Mouse (Mus musculus): ENCODE measurements around the gene Anks1b.

Gene Anks1b

GRCm38 (mm10) chr10:90729527-90729926, 856.2 kb downstream of the Anks1b start:
- CTCF ChIA-PET = interaction anchor here (0.6 to 1.4 kb wide), 2 partner anchors 45 to 302 kb away, joined by 3 to 21 read pairs; no protein-coding TSS in a partner anchor

DNA sequence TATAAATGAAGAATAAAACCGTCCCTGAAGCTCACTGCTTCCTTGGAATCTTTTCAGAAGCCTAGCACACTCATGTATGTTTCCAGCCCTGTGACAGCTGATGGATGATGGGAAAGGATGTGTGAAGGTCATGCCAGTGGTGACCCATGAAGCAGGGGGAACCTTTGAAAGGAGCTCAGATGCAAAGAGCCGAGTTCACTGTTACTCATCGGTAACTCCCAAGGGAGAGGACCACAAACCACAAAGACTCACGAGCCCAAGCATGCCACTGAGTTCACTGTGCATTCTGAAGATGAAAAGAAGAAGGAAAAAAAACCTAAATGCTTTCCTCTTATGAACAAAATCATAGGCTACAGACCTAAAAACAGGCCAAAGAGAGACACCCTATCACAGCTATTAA, 859.5 kb downstream of the Anks1b start:
- CTCF ChIA-PET = interaction anchor here (0.6 kb wide), 1 partner anchor 450 kb away, joined by 3 read pairs; no protein-coding TSS in a partner anchor

DNA sequence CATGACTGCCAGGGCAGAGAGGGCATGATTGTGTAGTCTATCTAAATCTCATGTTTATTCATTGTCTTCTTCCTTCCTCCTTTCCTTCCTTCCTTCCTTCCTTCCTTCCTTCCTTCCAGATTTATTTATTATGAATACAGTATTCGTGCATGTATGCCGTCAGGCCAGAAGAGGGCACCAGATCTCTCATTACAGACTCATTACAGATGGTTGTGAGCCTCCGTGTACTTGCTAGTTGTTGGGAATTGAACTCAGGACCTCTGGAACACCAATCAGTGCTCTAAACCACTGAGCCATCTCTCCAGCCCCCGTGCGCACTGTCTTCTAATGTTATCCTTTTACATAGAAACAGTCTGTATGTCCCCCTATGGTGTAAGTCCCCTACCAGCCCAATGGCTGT, 860.3 kb downstream of the Anks1b start:
- CTCF ChIA-PET = interaction anchor here (1.3 kb wide), 1 partner anchor 299 kb away, joined by 5 read pairs; no protein-coding TSS in a partner anchor

DNA sequence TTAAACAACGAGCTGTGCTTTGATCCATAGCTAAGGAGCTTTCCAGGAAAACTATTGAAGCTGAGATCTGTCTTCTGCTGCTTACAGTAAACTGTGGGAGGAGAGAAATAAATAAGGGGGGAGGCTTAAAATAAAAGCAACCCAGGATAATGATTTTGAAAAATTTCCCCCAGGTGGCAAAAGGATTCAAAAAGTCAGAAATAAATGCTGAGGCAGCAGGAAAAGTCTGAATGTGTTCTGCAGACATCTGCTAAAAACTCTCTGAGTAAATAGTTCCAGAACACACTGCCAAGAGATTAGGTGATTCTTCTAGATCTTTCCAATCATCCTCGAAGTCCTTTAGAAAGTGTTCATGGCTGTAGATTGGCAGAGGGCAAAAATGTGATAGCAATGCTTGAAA, 865.2 kb downstream of the Anks1b start:
- CTCF ChIA-PET = no interaction called here

DNA sequence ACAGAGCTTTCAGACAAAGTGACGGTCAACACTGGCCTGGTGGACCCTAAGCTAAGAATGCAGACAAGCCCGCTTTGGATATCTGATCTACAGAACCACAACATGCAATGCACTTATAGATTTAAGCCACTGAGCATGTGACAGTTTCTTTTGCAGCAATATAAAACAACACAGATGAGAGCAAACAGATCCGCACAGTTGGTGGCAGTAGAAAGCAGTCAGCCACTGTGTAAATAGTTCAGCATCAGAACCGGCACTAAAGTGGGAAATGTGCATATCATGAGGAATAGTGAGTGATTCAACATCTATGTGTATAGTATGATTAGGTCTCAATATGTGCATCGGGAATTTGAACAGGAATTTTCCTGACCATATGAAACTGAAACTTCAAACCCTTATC, 867.6 kb downstream of the Anks1b start:
- CTCF ChIA-PET = interaction anchor here (0.6 kb wide), 1 partner anchor 330 kb away, joined by 15 read pairs; no protein-coding TSS in a partner anchor

- CTCF ChIA-PET = no interaction called here
Measured at GRCm38 (mm10) chr10:90751889-90752288, 878.6 kb downstream of the Anks1b start.

GRCm38 (mm10) chr10:90753106-90753505, 879.8 kb downstream of the Anks1b start:
- CTCF ChIA-PET = no interaction called here

GRCm38 (mm10) chr10:90757773-90758172, 884.5 kb downstream of the Anks1b start:
- CTCF ChIA-PET = no interaction called here

- CTCF ChIA-PET = no interaction called here
Measured at GRCm38 (mm10) chr10:90759929-90760328, 886.6 kb downstream of the Anks1b start.

- CTCF ChIA-PET = no interaction called here
Measured at GRCm38 (mm10) chr10:90766261-90766660, 893.0 kb downstream of the Anks1b start.

- CTCF ChIA-PET = no interaction called here
Measured at GRCm38 (mm10) chr10:90770403-90770955, 897.2 kb downstream of the Anks1b start.

DNA sequence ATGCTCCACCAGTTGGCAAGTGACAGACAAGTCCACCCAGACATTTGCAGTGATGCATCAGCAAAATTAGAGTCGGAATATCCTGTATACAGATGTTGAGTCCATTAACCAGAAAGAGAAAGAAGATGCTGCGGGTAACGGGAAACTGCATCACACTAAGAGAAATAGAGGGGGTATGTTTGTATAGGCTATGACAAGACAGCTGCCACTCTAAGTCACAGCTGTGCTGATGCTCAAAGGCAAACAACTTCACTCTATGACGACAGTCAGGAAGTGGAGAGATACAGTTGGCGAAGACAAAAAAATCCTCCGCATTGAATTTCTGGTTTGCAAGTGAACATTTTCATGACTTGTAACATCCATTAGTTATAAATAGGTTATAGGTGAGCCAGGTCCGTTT, 897.7 kb downstream of the Anks1b start:
- CTCF ChIA-PET = no interaction called here

DNA sequence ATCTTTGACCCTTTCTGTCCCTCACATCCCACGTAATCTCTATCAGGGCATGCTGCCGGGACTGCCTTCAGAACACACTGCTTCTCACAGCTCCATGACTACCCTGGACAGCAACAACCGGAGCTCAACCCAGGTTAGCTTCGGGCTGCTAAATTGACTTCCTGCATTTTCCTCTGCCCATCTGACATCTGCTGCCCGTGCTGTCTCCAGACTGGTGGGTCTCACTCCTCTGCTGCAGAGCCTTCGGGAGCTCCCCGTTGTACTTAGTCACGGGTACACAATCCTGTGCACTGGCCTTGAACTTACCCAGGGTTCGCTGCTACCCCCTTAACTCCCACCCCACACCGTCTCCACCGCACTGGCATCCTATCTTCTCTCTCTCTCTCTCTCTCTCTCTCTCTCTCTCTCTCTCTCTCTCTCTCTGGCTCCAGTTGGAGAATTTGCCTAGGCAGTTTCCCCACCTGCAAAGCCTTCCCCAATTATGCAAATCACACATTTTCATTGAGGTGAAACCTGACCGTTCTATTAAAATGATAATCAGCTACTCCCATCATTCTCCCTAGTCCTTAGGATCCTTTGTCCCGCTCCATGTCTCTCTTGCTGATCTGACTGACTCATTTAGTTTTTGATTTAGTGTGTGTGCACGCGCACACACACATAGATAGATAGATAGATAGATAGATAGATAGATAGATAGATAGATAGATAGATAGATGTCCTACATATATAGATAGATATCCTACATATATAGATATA, 898.3 kb downstream of the Anks1b start:
- CTCF ChIA-PET = no interaction called here

- CTCF ChIA-PET = no interaction called here
Measured at GRCm38 (mm10) chr10:90779561-90780400, 906.5 kb downstream of the Anks1b start.

DNA sequence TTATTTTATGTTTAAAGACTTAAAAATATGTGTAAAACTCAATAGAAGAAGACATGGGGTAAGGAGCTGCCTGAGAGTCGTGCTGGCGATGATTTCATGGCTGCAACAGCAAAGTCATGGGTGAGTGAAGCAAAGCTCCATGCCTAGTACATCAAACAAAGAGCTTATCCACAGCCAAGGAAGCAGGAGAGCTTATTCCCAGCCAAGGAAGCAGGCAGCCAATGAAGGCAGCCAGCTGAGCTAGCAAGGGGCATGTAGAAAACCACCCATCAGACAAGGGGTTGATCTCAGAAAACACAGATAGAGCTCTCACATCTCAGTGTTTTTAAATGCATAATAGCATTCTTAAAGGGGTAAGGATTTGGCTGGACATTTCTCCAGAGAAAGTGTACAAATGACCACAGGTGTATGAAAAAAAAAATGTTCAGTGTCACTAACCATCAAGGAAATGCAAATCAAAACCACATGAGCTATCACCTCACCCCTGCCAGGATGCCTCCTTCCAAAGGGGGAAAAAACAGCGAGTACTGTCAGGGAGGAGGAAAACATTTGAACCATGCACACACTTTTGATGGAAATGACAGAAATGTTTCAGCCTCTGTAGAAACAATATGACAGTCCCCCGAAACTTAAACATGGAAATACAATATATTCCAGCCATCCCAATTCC, 911.8 kb downstream of the Anks1b start:
- CTCF ChIA-PET = no interaction called here

- CTCF ChIA-PET = no interaction called here
Measured at GRCm38 (mm10) chr10:90785680-90786079, 912.4 kb downstream of the Anks1b start.

DNA sequence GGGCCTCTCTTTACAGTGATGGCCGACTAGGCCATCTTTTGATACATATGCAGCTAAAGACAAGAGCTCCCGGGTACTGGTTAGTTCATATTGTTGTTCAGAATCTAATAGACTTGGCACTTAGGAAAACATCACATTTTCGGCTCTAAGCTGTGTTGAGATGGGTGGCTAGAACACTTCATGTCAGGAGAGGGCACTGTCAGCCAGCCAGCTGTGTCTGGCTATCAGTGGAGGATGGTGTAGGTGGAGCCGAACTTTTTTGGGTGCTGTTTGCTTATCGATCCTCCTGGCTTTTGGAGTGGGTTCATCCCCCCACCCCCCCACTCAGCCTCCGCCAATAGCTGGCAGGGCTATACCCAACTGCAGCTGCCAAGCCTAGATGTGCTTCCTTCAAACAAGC, 929.8 kb downstream of the Anks1b start:
- CTCF ChIA-PET = interaction anchor here (0.7 kb wide), 1 partner anchor 15 kb away, joined by 5 read pairs; no protein-coding TSS in a partner anchor

DNA sequence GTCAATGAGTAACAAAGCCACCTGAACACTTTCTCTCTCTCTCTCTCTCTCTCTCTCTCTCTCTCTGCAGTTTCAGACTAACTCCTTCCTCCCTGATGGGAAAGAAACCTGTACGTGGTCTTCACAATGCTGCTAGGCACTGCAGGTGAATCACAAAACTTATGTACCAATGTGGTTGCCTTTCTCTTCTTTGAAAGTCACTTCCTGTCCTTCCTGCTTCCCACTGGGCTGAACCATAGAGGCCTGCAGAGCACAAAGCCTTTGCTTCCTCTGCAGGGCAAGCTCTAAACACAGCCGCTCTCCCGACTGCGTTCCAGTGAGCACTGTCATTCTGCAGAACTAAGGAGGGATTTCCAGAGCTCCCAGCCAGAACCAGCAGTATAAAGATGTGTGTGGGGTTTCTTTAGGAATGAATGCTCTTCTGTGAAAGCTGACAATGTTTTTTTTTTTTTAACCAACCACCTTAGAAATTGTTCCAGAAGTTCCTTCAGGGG, 931.3 kb downstream of the Anks1b start:
- CTCF ChIA-PET = no interaction called here

- CTCF ChIA-PET = no interaction called here
Measured at GRCm38 (mm10) chr10:90808616-90809310, 935.5 kb downstream of the Anks1b start.

GRCm38 (mm10) chr10:90809911-90810590, 936.7 kb downstream of the Anks1b start:
- CTCF ChIA-PET = no interaction called here

DNA sequence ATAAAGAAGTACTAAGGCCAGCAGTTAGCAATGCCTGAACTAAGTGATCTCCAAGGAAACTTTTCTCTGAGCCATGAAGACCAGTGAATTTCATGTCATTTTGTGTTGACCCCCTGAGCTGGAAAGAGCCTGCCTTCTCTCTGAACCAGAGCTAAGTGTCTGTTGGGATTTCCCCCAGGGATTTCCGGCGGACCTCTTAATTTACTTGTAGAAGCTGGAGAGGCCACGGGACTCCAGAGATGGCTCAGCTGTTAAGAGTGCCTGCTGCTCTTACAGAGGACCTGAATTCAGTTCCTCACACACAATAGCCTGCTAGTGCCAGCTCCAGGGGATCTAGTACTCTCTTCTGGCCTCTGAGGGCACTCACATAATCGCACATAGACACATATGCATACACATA, 938.1 kb downstream of the Anks1b start:
- CTCF ChIA-PET = no interaction called here

Data from spleen, embryonic (tissue).